Mouse (Mus musculus) T-helper 17 cell (primary cell): ENCODE results near the gene Tspan31.

Source experiments
- in situ Hi-C, 2 experiments: fragments of 300-600 bp; cut with MboI, MseI; formaldehyde crosslinking; loops; 1 replicate in 1 of 2; 2 replicates in 1 of 2; pipeline ENCODE4 v1.15.1; 2025; ENCODE audit warnings: high pct_unique_total_duplicates in 2 of 2

Tspan31 gene

DNA sequence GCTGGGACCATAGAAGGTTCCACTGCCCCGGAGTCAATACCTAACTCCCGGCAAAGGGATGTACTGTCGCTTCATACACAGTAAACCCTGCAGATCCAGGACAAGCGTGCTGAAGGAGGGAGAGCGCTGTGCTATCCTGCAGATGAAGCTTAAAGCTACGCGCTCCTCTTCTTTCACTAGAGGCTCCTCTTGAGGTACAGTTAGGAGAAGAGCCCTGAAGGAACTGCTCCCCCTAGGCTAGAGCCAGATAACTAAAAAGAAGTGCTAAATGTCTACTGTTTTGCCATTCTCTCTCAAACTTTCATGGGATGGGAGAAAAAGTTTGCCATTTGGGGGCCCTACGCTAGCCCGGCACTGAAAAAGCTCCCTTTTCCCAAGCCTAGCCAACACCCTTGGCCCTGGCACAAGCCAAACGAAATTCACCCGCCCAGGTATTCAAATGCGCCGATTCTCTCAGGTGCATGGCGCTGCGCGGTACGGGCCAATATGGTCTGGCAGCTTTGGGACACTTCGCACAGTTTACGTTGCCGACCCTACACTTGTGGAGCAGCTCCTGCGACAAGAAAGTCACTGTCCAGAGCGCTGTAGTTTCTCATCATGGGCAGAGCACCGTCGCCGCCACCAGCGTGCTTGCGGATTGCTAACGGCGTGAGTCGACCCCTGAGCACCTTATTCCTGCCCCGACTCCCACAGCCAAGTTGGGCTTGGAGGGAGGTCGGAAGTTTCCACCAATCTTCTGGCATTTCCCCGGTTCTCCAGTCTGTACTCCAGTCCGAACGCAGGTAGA is 21.3 kb downstream of the Tspan31 start:
- in situ Hi-C loops: no loop called here

DNA sequence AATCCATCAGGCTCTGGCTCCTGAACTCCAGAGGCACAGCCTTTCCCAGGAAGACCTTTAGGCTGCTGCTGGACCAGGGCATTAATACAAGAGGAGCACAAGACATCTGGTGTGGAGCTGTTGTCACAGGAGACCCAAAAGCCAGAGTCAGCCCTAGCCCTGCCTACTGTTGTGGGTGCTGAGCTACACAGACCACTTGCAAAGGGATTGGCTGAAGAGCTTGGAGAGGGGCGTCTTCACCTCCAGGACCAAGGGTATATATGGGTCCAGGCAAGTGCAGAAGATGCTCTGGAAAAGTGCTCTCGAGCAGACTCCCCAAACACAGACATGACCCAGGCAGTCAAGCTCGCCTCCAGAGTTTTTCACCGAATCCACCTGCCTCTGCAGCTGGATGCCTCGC is 22.1 kb downstream of the Tspan31 start, which contains the start of gene Cyp27b1:
Gene Cyp27b1 (plus strand): TSS at position 297 of the 400 bp plus-strand sequence.
- in situ Hi-C loops: no loop called here

DNA sequence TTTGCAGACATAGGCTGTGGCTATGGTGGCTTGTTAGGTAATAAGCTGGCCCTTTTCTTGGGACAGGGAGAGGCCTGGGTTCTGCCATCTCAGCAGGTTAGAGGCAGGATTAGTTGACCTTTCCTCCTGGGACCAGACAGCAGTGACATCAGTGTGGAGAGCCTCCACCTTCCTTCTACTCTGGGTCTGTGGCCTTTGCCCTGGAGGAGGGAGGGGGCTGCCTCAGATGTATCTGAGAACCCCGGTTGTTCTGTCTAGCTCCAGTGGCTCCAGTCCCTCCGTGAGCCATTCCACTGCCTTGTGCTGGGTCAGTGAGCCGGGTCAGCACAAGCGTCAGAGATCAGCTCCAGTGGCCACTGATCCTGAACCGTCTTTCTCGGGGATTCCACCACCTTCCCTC is 26.9 kb downstream of the Tspan31 start:
- in situ Hi-C loops: no loop called here

DNA sequence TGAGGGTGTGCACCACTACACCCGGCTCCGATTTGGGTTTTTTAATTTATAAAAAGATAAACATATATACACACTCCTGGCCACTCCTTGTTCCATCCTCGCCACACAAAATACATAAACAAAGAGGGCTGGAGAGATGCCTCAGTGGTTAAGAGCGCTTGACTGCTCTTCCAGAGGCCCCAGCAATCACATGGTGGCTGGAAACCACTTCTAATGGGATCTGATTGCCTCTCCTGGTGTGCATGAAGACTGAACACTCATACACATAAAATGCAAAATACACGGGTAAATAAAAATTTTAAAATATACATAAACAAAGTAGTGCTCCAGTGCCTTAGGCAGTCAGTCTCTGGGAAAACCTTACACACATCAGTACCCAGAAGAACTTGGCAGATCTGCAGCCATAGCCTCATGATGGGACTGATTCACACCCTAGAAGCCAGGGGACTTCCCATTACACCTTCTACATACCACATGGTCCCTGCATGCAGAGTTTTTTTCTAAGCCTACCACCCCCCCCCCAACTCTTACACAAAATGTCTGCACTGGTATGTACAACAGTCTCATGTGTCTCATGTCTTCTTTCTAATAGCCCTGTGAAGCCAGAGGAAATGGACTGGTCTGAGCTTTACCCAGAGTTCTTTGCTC is 27.5 kb downstream of the Tspan31 start:
- in situ Hi-C loops: no loop called here

DNA sequence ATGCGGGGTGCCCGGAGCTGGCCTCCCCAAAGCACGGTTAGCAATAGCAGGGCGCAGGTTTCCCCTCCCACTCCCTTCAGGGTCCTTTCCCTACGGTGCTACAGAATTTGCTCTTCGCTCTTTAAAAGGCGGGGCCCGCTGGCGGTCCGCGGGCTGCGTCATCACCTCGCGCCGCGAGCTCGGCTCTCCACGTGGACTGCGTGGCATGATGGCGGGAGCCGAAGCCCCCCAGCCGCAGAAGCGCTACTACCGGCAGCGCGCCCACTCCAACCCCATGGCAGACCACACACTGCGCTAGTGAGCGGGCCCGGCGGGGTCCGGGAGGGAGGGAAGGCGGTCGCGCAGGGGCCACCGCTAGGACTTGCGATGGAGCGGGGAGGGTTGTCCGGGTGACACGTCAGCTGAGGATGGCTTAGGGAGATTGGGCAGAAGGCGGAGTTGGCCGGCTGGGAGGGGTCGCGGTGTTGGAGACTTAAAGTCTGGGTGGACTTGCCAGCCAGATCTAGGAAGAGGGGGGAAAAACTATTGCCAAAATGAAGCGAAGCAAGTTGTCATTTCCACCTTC is 28.2 kb downstream of the Tspan31 start:
- in situ Hi-C loops: no loop called here

DNA sequence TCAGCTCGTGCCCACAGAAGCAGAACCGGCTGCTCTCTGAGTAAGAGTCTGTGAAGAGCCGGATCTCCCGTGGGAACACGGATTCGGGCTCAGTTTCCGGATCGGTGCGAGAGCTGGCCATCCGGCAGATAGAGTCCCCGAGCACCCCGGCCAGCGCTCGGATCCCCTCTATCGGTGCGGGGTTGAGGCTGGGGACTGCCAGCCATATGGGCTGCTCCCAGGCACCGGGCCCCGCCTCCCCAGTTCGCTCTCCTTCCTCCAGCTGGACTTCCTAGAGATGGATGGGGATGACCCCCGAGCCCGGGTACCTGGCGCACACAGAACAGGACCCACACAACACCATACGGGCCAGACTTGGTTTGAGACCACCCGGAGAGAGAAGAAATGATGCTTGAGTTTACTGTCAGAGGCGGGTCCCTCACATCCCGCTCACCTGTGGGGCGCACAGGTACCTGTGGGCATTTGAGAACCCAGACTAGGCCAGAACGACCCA is 28.7 kb downstream of the Tspan31 start, which contains the start of the genes Mettl1 and Eef1akmt3:
Gene Mettl1 (plus strand): TSS at position 141 of the 493 bp plus-strand sequence.
Gene Eef1akmt3 (minus strand): TSS at position 240 of the 493 bp plus-strand sequence.
- in situ Hi-C loops: no loop called here

DNA sequence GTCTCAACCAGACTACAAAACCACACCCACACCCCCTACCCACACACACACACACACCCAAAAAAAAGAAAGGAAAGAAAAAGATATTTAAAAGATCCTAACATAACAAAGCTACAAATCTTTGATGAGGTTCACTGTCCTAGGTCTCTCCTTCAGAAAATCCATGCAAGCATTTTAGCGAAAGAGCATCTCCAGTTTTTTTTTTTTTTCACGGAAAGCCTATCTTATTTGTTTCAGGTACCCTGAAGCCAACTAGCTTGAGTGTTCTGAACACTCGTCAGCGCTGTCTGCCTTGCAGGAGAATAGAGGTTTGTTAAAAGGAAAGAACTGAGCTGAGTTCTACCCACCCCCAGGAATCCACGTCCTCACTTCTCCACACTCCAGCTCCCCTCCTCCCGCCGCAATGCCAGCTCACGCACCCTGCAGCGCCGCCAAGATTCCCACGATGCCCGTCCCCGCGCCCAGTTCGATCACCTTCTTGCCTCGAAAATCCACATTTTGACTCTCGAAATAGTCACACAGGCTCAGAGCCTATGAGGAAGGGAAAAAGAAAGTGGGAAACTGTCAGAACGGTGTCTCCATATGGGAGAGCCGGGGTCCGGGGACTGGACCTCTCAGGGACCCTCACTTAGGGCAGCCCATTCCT is 29.4 kb downstream of the Tspan31 start:
- in situ Hi-C loops: no loop called here

DNA sequence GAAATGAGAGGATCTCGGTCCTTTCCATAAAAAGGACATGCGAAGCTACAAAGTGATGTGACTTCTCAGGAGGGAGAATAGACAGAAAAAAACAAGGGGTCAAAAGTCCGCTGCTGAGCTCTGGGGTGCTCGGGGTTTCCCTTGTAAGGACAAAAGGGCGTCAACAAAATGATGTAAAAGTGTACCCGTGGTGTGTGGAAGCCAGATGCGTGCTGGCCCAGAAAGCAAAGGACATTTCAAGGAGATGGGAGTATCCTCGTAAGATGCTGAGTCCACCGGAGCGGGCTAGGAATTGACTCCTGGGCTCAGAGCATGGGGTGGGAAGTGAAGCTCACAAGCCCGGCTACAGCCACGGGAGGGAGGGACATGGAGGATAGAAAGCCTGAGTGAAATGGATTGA is 32.4 kb downstream of the Tspan31 start:
- in situ Hi-C loops: loop anchor here in 1 of 2 experiments (5.0 kb wide), 1 partner anchor 110 kb away; no protein-coding TSS in a partner anchor

DNA sequence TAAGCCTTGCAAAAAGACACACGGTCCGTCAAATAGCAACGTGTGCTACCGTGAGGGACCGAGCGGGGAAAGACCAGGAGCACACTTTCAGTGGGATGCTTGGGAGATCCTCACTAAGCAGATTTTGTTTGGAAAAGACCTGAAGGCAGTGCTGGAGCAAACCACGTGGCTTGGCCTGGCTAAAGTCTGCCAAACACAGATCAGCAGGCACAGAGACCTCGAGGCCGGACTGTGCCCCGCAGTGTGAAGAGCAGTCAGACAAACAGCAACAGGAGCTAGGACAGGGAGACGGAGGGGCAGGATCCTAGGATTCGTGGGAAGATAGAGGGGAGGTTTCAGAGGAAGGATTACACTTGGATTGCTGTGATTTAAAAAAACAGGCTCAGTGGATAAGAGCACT is 33.8 kb downstream of the Tspan31 start:
- in situ Hi-C loops: loop anchor here in 1 of 2 experiments (5.0 kb wide), 1 partner anchor 109 kb away; no protein-coding TSS in a partner anchor

DNA sequence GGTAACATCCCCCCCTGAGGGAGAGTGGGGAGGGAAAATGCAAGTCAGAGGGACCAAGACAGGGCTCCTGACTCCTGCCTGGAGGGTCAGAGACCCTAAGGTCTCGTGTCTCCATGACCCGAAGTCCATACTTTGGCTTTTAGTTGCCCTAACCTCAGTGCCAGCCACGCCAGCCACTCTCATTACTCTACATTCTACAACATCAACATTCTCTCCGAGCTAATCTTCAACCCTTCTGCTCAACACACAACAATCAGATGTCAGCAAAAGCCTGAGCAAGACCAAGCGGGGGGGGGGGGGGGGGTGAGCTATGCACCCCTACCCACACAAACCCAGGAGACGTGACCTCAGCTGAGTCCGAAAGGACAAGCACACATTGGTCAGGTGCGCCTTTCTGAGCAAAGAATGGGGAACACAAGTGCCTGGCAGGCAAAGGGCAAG is 36.7 kb downstream of the Tspan31 start:
- in situ Hi-C loops: loop anchor here in 1 of 2 experiments (5.0 kb wide), 1 partner anchor 51 kb away; no protein-coding TSS in a partner anchor

DNA sequence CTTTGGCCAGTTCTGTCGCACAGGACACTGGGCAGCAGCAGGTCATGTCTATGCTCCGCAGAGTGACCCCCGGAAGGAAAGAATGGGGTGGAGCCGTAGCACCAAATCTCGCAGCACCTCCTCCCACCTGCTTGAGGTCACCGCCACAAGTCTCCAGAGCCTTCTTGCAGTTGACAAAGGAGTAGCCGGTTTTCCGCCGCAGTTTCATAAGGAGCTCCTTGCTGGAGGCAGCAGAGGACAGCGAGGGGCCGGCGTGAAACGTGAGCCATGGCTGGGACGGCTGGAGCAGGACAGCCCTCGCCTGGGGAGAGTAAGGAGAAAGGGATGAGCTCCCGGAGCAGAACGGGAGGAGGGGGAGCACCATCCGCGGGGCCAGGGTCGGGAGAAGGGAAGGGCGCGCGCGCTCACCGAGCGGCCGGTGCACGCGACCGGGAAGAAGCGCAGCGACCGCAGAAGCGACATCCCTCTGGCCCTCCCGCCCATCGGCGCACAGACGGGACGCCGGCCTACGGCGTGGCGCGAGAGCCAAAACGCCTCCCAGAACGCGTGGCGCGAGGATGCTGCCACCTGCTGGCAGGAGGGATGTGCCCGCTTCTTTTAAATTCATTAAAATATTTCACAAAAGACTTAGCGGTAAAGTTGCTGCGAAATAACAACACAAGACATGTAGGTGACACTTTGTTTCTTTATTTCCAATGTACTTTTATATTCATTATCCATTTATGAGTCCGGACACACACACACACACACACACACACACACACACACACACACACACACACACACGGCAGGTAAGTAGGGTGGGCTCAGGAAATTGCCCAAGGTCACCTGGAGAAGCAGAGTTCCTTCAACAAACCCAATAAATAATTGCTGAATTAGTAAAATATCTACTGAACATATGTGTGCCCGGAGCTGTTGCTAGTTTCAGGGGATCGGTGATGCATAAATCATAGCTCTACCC is 39.4 kb downstream of the Tspan31 start, which contains the start of gene Tsfm:
Gene Tsfm (minus strand): TSS at position 505 of the 961 bp plus-strand sequence.
- in situ Hi-C loops: loop anchor here in 1 of 2 experiments (5.0 kb wide), 1 partner anchor 48 kb away; no protein-coding TSS in a partner anchor

DNA sequence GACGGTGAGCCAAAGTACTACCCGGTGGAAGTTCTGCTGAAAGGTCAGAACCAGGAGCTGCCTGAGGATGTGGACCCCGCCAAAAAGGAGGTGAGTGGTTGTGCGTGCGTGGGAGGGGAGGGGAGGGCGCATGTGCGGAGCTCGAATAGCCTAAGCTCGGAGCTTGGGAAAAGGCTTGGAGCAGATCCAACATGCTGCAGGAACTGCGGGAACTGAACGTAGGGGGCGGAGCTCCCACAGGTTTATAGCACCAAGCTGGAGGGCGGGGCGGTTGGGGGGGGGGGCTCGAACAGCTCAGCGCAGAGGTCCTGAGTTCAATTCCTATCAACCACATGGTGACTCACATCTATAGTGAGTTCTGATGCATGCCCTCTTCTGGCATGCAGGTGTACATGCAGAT is 51.6 kb downstream of the Tspan31 start:
- in situ Hi-C loops: no loop called here
